Mouse (Mus musculus): ENCODE results near the gene Tmem156.

GRCm38 (mm10) chr5:65019109-65019508 lies 72.8 kb downstream of the Tmem156 start:
- no peak for TF ChIP-seq POLR2AphosphoS2 (IDR thresholded peaks at IDR 0.05; ENCODE audit: low read length)
- no peak for TF ChIP-seq POLR2A (IDR thresholded peaks at IDR 0.05; ENCODE audit: control insufficient read depth in 1 of 2, insufficient read depth in 1 of 2, low read depth in 1 of 2, low read length in 2 of 2, poor library complexity in 1 of 2)
- no peak for TF ChIP-seq NRF1 (IDR thresholded peaks at IDR 0.05; ENCODE audit: insufficient read depth, low read depth, low read length, poor library complexity, severe bottlenecking)
- TF ChIP-seq EP300 (IDR thresholded peaks at IDR 0.05; ENCODE audit: low read depth in 1 of 2, low read length in 2 of 2) = no peak
- no peak for TF ChIP-seq CTCF (IDR thresholded peaks at IDR 0.05 in 2 of 3, conservative IDR thresholded peaks at IDR 0.05 in 1 of 3; ENCODE audit: control insufficient read depth in 1 of 3, insufficient read depth in 1 of 3, low read depth in 2 of 3, low read length in 3 of 3, poor library complexity in 1 of 3, severe bottlenecking in 1 of 3)
- TF ChIP-seq SIN3A (IDR thresholded peaks at IDR 0.05; ENCODE audit: low read length) = no peak

Data from MEL (cell line).